In the genomic region with DNA sequence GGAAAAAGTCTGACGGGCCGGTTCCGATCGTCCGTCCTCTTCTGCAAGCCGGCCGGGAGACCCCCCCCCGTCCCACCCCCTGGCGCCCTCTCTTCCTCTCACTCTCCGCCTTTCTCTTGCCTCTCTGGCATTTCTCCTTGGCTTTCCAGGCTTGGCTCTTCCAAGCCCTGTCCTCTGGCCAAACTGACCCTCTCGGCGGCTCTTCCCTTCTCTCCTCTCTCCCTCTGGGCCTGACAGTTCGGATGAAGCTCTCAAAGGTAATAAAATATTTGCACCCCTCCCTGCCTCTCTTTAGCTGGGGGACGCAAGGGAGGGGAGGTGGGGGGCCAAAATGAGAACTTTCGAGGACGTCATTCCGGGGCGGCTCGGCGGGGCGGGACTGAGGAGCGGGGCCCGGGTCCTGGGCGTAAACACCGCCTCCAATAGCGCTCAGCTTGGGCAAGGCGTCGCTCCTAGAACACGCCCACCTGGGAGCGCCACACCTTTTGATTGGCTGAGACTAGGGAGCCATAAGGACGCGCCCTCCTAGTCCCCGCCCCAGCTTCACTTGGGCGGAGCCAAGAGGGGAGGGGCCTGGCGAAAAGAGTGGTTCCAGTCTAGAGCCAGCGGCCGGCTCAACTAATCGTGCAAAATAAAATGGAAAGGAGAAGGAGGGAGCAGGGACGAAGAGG, we compare ENCODE assay signal across 8 mouse cellular contexts. TPM values are rescaled to one million over a fixed set of nuclear protein-coding genes. Genes with fewer than 3 reads are reported as not detected.
A peak's percentile ranks its signal among the peaks of the same experiment; 100 is the strongest.
DNase-seq lines count a peak whose midpoint lies in the region; ATAC-seq and TF ChIP-seq lines count a peak whose summit lies in the region.

Nkx6-1 (minus strand) TSS at position 52 of the 671 bp plus-strand sequence.

- peaks cover 74% of the 10 kb centered on the region for H3K27me3 ChIP-seq in forebrain, postnatal 0 days (ENCODE audit: insufficient read depth, low read length)
- peaks cover 55% of the 10 kb centered on the region for H3K27me3 ChIP-seq in hindbrain, embryonic 15.5 days
- peaks cover 97% of the 10 kb centered on the region for H3K27me3 ChIP-seq in liver, embryonic 11.5 days (replicated peaks; ENCODE audit: control insufficient read depth, insufficient read depth, low read length)
- peaks cover 60% of the 10 kb centered on the region for H3K27me3 ChIP-seq in midbrain, postnatal 0 days (ENCODE audit: insufficient read depth, low read length)

- in situ Hi-C loops in ES-E14 (cut with MboI; ENCODE audit: low sequenced_read_pairs in 2 of 2, unreplicated experiment in 2 of 2) = loop anchor here in 1 of 2 experiments (25.0 kb wide), 2 partner anchors 828 to 953 kb away; partner anchors contain the start of genes Gpat3 and Hpse

- H3K9me3 ChIP-seq in ES-E14 (ENCODE audit: control insufficient read depth, insufficient read depth, low read depth, low read length) = no peaks in the 10 kb centered on the region
- H3K9me3 ChIP-seq in forebrain, postnatal 0 days (ENCODE audit: low read length) = no peaks in the 10 kb centered on the region
- H3K9me3 ChIP-seq in hindbrain, embryonic 15.5 days = no peaks in the 10 kb centered on the region
- H3K9me3 ChIP-seq in liver, embryonic 11.5 days (ENCODE audit: control insufficient read depth, low read length) = no peaks in the 10 kb centered on the region
- no peaks in the 10 kb centered on the region for H3K9me3 ChIP-seq in midbrain, postnatal 0 days (ENCODE audit: low read length)

- peak within 1 kb of the TSS; percentile 37 for H3K4me2 ChIP-seq in forebrain, postnatal 0 days (ENCODE audit: low read depth)
- peak within 1 kb of the TSS; percentile 52 for H3K4me2 ChIP-seq in hindbrain, embryonic 15.5 days
- H3K4me2 ChIP-seq in liver, embryonic 11.5 days = peak within 1 kb of the TSS; percentile 78
- H3K4me2 ChIP-seq in midbrain, postnatal 0 days (ENCODE audit: low read depth, low read length, poor library complexity, severe bottlenecking) = peak within 1 kb of the TSS; percentile 45

- peak within 1 kb of the TSS; percentile 55; the same call in 1 of the 2 replicates for H3K9ac ChIP-seq in ES-E14 (ENCODE audit: insufficient read depth, low read depth, low read length, poor library complexity, severe bottlenecking)
- no peak within 1 kb of the TSS for H3K9ac ChIP-seq in forebrain, postnatal 0 days
- peak within 1 kb of the TSS; percentile 28 for H3K9ac ChIP-seq in hindbrain, embryonic 15.5 days
- H3K9ac ChIP-seq in liver, embryonic 11.5 days (ENCODE audit: low read depth, low read length) = no peak within 1 kb of the TSS
- 0 out of 2 replicates have a peak within 1 kb of the TSS, but pooled peaks have one; percentile 24 for H3K9ac ChIP-seq in midbrain, postnatal 0 days (replicated peaks; ENCODE audit: low read length, poor library complexity, severe bottlenecking)

- no peaks in the 10 kb centered on the region for H3K36me3 ChIP-seq in ES-E14 (ENCODE audit: control insufficient read depth, insufficient read depth, low read length, poor library complexity, severe bottlenecking)
- H3K36me3 ChIP-seq in forebrain, postnatal 0 days (ENCODE audit: insufficient read depth) = no peaks in the 10 kb centered on the region
- no peaks in the 10 kb centered on the region for H3K36me3 ChIP-seq in hindbrain, embryonic 15.5 days
- H3K36me3 ChIP-seq in liver, embryonic 11.5 days (ENCODE audit: control insufficient read depth, insufficient read depth, low read length) = no peaks in the 10 kb centered on the region
- H3K36me3 ChIP-seq in midbrain, postnatal 0 days (ENCODE audit: insufficient read depth, low read length) = no peaks in the 10 kb centered on the region

- peak; percentile 76 for ATAC-seq in forebrain, postnatal 0 days
- ATAC-seq in hindbrain, embryonic 15.5 days (ENCODE audit: low FRiP score, low read depth) = peak; percentile 96
- ATAC-seq in liver, embryonic 11.5 days (replicated peaks; ENCODE audit: low FRiP score) = peak; percentile 96
- peak; percentile 85 for ATAC-seq in midbrain, postnatal 0 days (ENCODE audit: low FRiP score)

- no peak within 1 kb of the TSS for H3K27ac ChIP-seq in ES-E14 (ENCODE audit: insufficient read depth, low read depth, low read length, poor library complexity, severe bottlenecking)
- H3K27ac ChIP-seq in forebrain, postnatal 0 days (ENCODE audit: low read depth, low read length) = no peak within 1 kb of the TSS
- H3K27ac ChIP-seq in hindbrain, embryonic 15.5 days (replicated peaks) = peak within 1 kb of the TSS; percentile 67
- H3K27ac ChIP-seq in liver, embryonic 11.5 days (ENCODE audit: low read depth, low read length) = no peak within 1 kb of the TSS
- no peak within 1 kb of the TSS for H3K27ac ChIP-seq in midbrain, postnatal 0 days (ENCODE audit: low read depth, low read length)

- WGBS in forebrain, postnatal 0 days = 2% methylated on average over 39 of the region's 39 CpGs
- WGBS in hindbrain, embryonic 15.5 days = 0% methylated on average over 39 of the region's 39 CpGs
- WGBS in liver, embryonic 11.5 days = under 1% methylated on average over 39 of the region's 39 CpGs
- WGBS in midbrain, postnatal 0 days = 1% methylated on average over 35 of the region's 39 CpGs

- H3K4me1 ChIP-seq in ES-E14 (ENCODE audit: control insufficient read depth in 2 of 2, insufficient read depth in 2 of 2, low read length in 2 of 2, poor library complexity in 1 of 2) = peaks cover 0 to 6% of the 10 kb centered on the region in 2 experiments; a peak in 1 of 4 replicates
- no peaks in the 10 kb centered on the region for H3K4me1 ChIP-seq in forebrain, postnatal 0 days (ENCODE audit: insufficient read depth)
- H3K4me1 ChIP-seq in hindbrain, embryonic 15.5 days (replicated peaks) = peaks cover 19% of the 10 kb centered on the region
- peaks cover 7% of the 10 kb centered on the region for H3K4me1 ChIP-seq in liver, embryonic 11.5 days (replicated peaks; ENCODE audit: control insufficient read depth, insufficient read depth, low read length)
- H3K4me1 ChIP-seq in midbrain, postnatal 0 days (ENCODE audit: insufficient read depth, low read length) = no peaks in the 10 kb centered on the region

- no peak for TF ChIP-seq CTCF in forebrain, postnatal 0 days (IDR thresholded peaks at IDR 0.05; ENCODE audit: low read depth)
- TF ChIP-seq CTCF in midbrain, postnatal 0 days (IDR thresholded peaks at IDR 0.05) = no peak

- peak; percentile 93 for DNase-seq in ES-E14 (ENCODE audit: low read depth, low spot score)
- DNase-seq in adrenal gland, postnatal 36 days = peak; percentile 83 to 87
- DNase-seq in forebrain, postnatal 0 days = peak; percentile 48
- DNase-seq in liver, embryonic 11.5 days (ENCODE audit: low spot score) = peak; percentile 82
- DNase-seq in midbrain, postnatal 0 days (ENCODE audit: low spot score) = peak; percentile 91
- DNase-seq in left cerebral cortex, postnatal 36 days (ENCODE audit: low spot score in 2 of 2) = no peak
- no peak for DNase-seq in thymus, postnatal 36 days

- intact Hi-C loops in left cerebral cortex, postnatal 36 days (cut with DNase I) = loop anchor here (5.0 to 10.0 kb wide), 2 partner anchors 298 to 820 kb away; partner anchors contain the start of gene Gpat3

- peak within 1 kb of the TSS; percentile 61 to 68 for H3K4me3 ChIP-seq in ES-E14 (ENCODE audit: insufficient read depth in 1 of 2, low read depth in 1 of 2, low read length in 2 of 2, poor library complexity in 1 of 2, severe bottlenecking in 1 of 2)
- peak within 1 kb of the TSS; percentile 23 for H3K4me3 ChIP-seq in forebrain, postnatal 0 days (ENCODE audit: low read depth, low read length)
- peak within 1 kb of the TSS; percentile 38 for H3K4me3 ChIP-seq in hindbrain, embryonic 15.5 days
- H3K4me3 ChIP-seq in liver, embryonic 11.5 days (ENCODE audit: low read depth, low read length) = peak within 1 kb of the TSS; percentile 45
- peak within 1 kb of the TSS; percentile 32 for H3K4me3 ChIP-seq in midbrain, postnatal 0 days (ENCODE audit: low read depth, low read length)

TF ChIP-seq in ES-E14, 5 proteins besides CTCF, POLR2A, EP300 and RAD21:
- TF ChIP-seq ZC3H11A (IDR thresholded peaks at IDR 0.05; ENCODE audit: borderline replicate concordance, low read depth, low read length) (no peak), MAFK (IDR thresholded peaks at IDR 0.05; ENCODE audit: insufficient read depth, low read depth, low read length) (no peak), ZNF384 (IDR thresholded peaks at IDR 0.05; ENCODE audit: low read depth, low read length) (no peak), CHD2 (IDR thresholded peaks at IDR 0.05; ENCODE audit: low read depth, low read length) (no peak), HCFC1 (IDR thresholded peaks at IDR 0.05; ENCODE audit: borderline replicate concordance, insufficient read depth, low read length) (no peak)
TF ChIP-seq in ES-E14: peak in this region for 0.

RNA-seq across cellular contexts. Expression of gene Nkx6-1, which starts in this region (rescaled TPM):
- 0.04 and 0.11 TPM in 2 replicates for total RNA-seq in ES-E14 (2012; rRNA removed)
- total RNA-seq in adrenal gland, postnatal 36 days (2021) = not detected
- 0.24 TPM in 1 of 2 replicates, not detected in the other for total RNA-seq in forebrain, postnatal 0 days (2014; rRNA removed)
- polyA plus RNA-seq in forebrain, postnatal 0 days (2015; fragmentation: Nextera tagmentation; extraction: Ambion mirVana) = 0.10 and 0.29 TPM in 2 replicates
- polyA plus RNA-seq in hindbrain, embryonic 15.5 days (2015; fragmentation: Nextera tagmentation; extraction: Ambion mirVana) = 6.2 and 6.4 TPM in 2 replicates
- polyA plus RNA-seq in liver, embryonic 11.5 days (2014; fragmentation: Nextera tagmentation; extraction: Ambion mirVana) = 0.37 and 0.60 TPM in 2 replicates
- total RNA-seq in midbrain, postnatal 0 days (2014; rRNA removed) = 1.3 and 1.4 TPM in 2 replicates
- 1.4 and 1.9 TPM in 2 replicates for polyA plus RNA-seq in midbrain, postnatal 0 days (2015; fragmentation: Nextera tagmentation; extraction: Ambion mirVana)
- total RNA-seq in left cerebral cortex, postnatal 36 days (2021) = under 1 TPM; 0.11 to 0.32 TPM

Comparison
In these comparisons a context has a peak if more than half of its experiments do, and no peak if none do; other contexts are left out.
1. Peak in DNase-seq, H3K4me3 ChIP-seq and H3K9ac ChIP-seq in ES-E14; RNA of the gene not detected or under 1 TPM.
2. Peak in DNase-seq in adrenal gland, postnatal 36 days; RNA of the gene not detected or under 1 TPM.
3. Peak in DNase-seq, ATAC-seq, H3K4me3 ChIP-seq and H3K4me2 ChIP-seq in forebrain, postnatal 0 days; RNA of the gene not detected or under 1 TPM.
4. Peak in DNase-seq, ATAC-seq, H3K4me3 ChIP-seq and H3K4me2 ChIP-seq in liver, embryonic 11.5 days; RNA of the gene not detected or under 1 TPM.
5. H3K9ac ChIP-seq: peak in hindbrain, embryonic 15.5 days (single experiment) and midbrain, postnatal 0 days (single experiment); none in forebrain, postnatal 0 days (single experiment) and liver, embryonic 11.5 days (single experiment).
6. Peak in every context shown above with its lines, with median percentiles within 50 percentile points of each other: H3K4me3 ChIP-seq, ATAC-seq and H3K4me2 ChIP-seq.